Mouse (Mus musculus) T-cell, adult 2 months (primary cell): ENCODE results near the gene Cfi.

Experiments
- DNase-seq: peaks from one replicate; pipeline ENCODE4 v3.0.0; 2022; ENCODE audit warnings: low spot score

Gene Cfi

GRCm38 (mm10) chr3:129835388-129835934 lies at the start of gene Cfi:
Gene Cfi (plus strand): TSS chr3:129835884.
- DNase-seq, result no peak

GRCm38 (mm10) chr3:129793801-129794200 lies 41.9 kb upstream of the Cfi start:
- no peak for DNase-seq

DNA sequence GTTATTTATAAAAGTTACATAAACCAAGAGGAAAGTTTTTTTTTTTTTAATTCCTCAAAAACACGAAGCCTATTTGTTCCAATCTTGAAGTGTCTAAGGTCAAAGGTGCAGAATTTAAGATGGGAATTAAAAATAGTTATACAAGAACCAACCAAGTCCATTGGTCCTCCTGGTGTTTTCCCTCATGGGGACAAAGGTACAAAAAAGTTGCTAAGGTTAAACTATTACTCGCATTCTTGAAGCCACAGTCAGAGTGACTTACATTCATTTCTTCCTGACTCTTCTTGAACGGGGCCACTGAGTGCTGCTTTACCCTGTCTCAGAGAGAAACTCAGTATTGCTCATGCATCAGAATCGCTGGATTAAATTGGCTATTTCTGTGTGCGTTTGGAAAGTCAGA lies 38.3 kb upstream of the Cfi start:
- no peak for DNase-seq

GRCm38 (mm10) chr3:129798551-129798950 lies 37.1 kb upstream of the Cfi start:
- DNase-seq, result no peak

DNA sequence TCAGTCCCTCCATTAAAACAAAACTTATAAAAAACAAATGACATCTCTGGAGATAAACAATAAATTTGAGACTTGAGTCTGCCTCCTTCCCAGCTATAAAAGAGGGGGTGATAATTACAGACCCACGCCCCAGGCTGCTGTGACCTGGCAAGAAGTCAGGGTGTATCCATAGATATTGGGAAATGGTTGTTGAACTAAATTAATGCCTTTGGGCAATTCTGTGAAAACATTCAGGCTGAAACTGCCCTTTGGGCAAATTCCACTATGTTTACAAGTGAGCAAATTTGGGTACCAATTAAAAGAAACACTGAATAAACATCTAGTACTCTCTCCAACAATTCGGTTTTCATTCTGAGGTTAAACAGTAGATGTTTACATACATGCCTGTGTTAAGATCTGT lies 36.7 kb upstream of the Cfi start:
- DNase-seq, result no peak

- no peak for DNase-seq
Measured at GRCm38 (mm10) chr3:129803765-129804164, 31.9 kb upstream of the Cfi start, which contains the start of gene Lrit3. Gene Lrit3 (minus strand): TSS chr3:129804030.

- no peak for DNase-seq
Measured at GRCm38 (mm10) chr3:129820847-129821246, 14.8 kb upstream of the Cfi start.

DNA sequence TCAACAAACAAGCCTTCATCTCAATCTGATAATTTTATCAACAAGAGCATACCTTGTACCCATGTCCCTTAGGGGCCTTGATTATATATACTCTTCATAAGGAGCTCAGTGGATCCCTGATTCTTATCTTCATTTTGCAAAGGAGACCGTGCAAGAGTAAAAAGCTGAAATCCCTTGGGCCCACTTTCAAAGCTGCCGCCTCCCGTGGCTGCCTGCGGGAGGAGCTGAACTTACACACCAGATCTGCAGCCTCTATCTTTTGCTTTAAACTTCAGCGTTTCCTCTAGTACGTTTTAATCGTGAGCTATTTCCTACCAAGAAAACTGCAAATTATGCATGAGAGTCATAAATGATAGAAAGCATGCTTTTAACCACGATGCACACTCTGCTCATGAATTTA lies 13.9 kb upstream of the Cfi start:
- DNase-seq, result no peak

- DNase-seq, result no peak
Measured at GRCm38 (mm10) chr3:129822206-129822775, 13.4 kb upstream of the Cfi start, which contains the start of gene Rrh. Gene Rrh (minus strand): TSS chr3:129822587.

DNA sequence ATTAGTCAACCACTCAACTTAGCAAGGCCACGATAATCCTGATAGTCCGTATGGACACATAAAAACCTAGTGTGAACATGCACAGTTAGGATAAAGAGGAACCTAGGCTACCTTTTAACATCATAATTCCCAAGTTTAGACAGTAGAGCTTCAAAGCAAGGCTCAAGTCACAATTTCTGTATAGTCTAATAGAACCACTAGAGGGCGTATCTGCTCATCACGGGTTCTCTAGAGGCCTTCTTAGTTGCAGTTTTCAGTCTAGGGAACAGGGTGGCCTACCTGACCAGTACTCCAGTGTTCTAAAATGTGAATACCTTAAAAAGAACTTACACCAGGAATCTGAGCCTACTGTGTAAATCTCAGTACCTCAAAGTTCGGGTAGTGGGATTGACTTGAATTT lies 12.4 kb upstream of the Cfi start:
- DNase-seq, result peak; percentile 32

DNA sequence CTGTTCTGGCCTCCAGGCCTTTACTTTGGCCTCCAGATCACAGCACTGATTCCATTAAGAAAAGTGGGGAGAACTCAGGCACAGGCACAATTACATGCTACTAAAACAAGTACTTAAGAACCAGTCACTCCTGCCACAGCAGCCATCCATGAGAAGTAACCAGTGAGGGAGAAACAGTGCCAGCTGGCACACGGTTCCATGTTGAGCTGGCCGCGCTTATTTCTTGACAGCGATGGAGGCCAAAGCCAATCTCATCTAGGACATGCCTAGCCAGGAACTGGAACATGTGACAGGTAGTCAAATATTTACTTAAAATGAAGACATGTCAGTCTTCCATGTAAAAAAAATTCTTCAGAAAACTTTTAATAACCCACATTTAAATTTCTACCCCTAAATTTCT lies 11.5 kb upstream of the Cfi start:
- DNase-seq, result no peak

DNA sequence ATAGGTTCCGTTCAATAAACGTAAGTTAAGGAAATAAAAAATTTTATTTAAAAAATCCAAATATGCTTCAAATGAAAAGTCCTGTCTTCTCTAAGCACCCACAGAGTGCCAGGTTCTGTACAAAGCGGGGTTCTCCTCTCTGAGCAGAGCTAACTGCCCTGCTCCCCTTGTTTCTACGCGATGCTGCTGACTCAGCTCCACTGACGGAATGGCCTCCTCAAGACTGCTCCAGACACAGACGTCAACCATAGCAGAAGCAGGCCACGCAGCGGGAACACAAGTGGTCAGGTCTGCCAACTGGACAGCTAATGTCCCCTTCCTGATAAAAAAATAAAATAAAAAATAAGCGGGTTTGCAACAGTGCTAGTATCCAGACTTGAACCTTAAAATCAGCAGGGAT lies 10.8 kb upstream of the Cfi start:
- DNase-seq, result no peak

DNA sequence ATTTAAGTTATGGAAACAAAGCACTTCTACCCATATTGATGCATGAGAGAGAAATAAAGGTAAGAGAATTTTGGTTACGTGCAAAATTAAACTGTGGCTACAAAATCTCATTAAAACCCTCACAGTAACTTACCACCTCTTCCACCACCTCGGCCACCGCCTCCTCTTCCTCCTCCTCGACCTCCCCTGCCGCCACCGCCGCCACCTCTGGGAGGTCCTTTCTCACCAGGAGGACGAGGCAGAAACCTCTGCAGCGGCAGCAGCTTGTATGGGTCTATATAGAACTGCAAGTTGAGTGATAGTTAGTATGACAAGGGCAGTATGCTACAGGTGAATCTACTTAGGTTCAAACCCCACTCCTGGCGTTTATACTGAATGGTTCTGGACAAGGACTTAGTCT lies 9.0 kb upstream of the Cfi start:
- no peak for DNase-seq

- DNase-seq, result no peak
Measured at GRCm38 (mm10) chr3:129827691-129828090, 8.0 kb upstream of the Cfi start.

DNA sequence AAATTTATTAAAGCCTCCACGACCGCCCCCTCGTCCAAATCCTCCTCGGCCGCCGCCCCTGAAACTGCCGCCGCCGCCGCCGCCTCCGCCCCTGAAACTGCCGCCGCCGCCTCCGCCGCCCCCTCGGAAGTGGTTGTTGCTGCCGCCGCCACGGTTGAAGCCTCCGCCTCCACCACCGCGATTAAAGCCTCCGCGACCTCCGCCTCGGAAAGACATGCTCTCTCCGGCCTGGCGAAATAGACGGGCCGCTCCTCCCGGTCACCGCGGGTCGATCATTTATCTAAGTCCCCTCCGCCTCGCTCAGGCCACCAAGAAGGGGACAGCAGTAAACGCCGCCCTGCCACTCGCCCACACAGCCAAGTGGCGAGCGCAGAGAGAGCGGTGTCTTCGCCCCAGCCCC lies 5.1 kb upstream of the Cfi start:
- peak; percentile 56 for DNase-seq

DNA sequence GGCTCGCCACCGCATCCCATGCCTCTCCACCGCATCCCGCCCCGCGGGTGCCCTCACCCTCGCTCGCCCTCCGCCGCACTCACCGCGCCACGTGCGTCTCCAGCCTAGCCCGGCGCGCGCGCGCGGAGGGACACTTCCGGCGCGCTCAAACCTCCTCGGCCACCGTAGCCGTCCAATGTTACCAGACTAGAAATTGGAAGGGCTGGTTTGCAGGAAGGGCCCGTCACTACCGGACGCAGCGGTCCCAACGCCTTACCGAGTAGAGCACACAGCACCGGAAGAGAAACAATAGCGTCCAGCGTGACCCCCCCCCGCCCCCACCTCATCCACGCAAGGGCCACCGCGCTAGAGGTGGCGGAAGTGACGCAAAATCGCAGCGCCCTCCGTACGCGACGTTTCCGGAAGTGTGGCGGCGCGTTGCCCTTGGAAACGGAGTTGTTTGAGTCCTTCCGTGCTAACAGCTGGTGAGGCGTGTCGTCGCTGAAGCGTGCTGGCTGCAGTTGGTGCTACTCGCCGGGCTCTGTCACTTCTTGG lies 4.6 kb upstream of the Cfi start, which contains the start of gene Gar1:
Gene Gar1 (minus strand): TSS at position 362 of the 534 bp plus-strand sequence.
- DNase-seq, result peak; percentile 94

- DNase-seq, result no peak
Measured at GRCm38 (mm10) chr3:129836051-129836697, 490 bp downstream of the Cfi start.

- DNase-seq, result no peak
Measured at GRCm38 (mm10) chr3:129836965-129837364, 1.3 kb downstream of the Cfi start.

DNA sequence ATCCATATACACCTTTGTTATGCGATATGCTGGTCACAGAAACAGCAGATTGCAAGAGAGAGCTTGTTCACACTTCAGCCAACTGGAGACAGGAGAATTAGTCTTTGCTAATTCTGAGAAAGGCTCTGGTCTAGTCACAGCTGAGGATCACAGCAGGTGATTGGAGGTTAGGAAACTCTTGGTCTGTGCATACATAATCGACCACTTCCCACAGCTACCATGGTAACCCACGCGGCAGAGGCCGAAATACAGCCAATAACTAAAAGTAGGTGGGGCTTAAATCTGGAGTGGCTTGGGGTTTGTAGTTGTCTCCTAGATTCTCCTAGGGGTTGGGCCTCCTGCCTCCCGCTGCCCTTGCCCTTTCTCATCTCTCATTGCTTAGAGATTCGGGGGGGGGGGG lies 2.3 kb downstream of the Cfi start:
- no peak for DNase-seq

DNA sequence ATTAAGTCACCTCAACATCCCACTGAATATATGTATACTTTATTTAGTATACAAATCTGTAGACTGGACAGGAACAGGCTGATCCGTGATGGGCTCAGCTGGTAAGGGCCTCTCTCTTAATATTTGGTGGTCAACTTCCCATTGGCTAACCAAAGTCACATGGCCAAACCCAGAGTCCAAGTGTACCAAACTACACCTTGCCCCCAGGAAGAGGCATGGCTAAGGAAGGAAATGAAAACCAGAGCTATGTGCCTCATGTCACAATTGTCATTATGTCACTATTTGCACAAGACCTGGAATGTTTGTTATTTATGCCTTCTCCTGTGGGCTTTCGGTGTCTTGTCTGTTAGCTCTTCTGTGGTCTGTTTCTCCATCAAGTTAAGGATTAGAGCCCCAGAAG lies 10.2 kb downstream of the Cfi start:
- no peak for DNase-seq

GRCm38 (mm10) chr3:129846846-129847245 lies 11.2 kb downstream of the Cfi start:
- no peak for DNase-seq

DNA sequence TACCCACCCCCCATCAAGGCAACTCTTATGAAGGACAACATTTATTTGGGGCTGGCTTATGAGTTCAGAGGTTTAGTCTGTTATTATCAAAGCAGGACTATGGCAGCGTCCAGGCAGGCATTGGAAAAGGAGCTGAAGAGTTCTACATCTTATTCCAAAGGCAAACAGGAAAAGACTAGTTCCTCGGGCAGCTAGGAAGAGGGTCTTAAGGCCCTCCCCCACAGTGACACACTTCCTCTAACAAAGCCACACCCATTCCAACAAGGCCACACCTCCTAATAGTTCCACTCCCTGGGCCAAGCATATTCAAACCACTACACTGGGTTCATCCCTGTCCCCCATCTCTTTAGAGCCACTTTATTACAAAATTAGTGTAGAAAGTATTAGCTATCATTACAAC lies 26.9 kb downstream of the Cfi start:
- no peak for DNase-seq

DNA sequence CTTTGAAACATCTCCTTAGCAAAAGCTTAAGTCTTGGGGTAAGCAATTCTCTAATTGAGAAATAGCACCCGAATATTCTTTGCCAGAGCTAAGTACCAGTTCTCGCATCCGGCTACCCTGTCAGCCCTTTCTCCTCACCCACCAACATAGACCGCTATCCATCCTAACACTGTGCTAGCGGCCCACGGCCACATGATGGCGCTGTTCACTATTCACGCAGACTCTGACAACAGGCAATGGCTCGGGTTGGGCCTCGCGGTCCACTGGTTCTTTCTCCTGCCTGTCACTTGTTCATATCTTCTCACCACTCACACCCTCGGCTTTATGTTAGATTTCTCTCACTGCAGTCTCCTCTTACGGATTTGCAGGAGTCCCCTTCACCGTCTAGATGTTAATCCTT lies 28.0 kb downstream of the Cfi start:
- peak; percentile 46 for DNase-seq
